Mouse (Mus musculus): ENCODE data around the gene Thtpa.
A peak's percentile ranks its signal among the peaks of the same experiment; 100 is the strongest.

Gene Thtpa

GRCm38 (mm10) chr14:55077481-55078365 lies 16.9 kb upstream of the Thtpa start:
- DNase-seq (ENCODE audit: low read depth): no peak

GRCm38 (mm10) chr14:55078366-55078989 lies 16.1 kb upstream of the Thtpa start:
- no peak for DNase-seq (ENCODE audit: low read depth)

GRCm38 (mm10) chr14:55079214-55079970 lies 15.2 kb upstream of the Thtpa start:
- DNase-seq (ENCODE audit: low read depth): peak; percentile 74

GRCm38 (mm10) chr14:55081105-55081504 lies 13.5 kb upstream of the Thtpa start:
- DNase-seq (ENCODE audit: low read depth): no peak

- DNase-seq (ENCODE audit: low read depth): peak; percentile 15
Measured at GRCm38 (mm10) chr14:55083481-55083880, 11.1 kb upstream of the Thtpa start.

- no peak for DNase-seq (ENCODE audit: low read depth)
Measured at GRCm38 (mm10) chr14:55085324-55086008, 9.1 kb upstream of the Thtpa start.

GRCm38 (mm10) chr14:55086009-55086514 lies 8.5 kb upstream of the Thtpa start:
- DNase-seq (ENCODE audit: low read depth): no peak

- DNase-seq (ENCODE audit: low read depth): no peak
Measured at GRCm38 (mm10) chr14:55089199-55089947, 5.2 kb upstream of the Thtpa start.

GRCm38 (mm10) chr14:55091209-55091865 lies 3.2 kb upstream of the Thtpa start:
- no peak for DNase-seq (ENCODE audit: low read depth)

GRCm38 (mm10) chr14:55092011-55092577 lies 2.5 kb upstream of the Thtpa start, which contains the start of gene Zfhx2:
Gene Zfhx2 (minus strand): TSS chr14:55092324.
- DNase-seq (ENCODE audit: low read depth): peak; percentile 73

- no peak for DNase-seq (ENCODE audit: low read depth)
Measured at GRCm38 (mm10) chr14:55093927-55094326, 657 bp upstream of the Thtpa start.

- DNase-seq (ENCODE audit: low read depth): no peak
Measured at GRCm38 (mm10) chr14:55095263-55095662, 679 bp downstream of the Thtpa start.

- no peak for DNase-seq (ENCODE audit: low read depth)
Measured at GRCm38 (mm10) chr14:55095671-55096070, 1.1 kb downstream of the Thtpa start.

- no peak for DNase-seq (ENCODE audit: low read depth)
Measured at GRCm38 (mm10) chr14:55096573-55097087, 2.0 kb downstream of the Thtpa start.

- DNase-seq (ENCODE audit: low read depth): no peak
Measured at GRCm38 (mm10) chr14:55097646-55098045, 3.1 kb downstream of the Thtpa start.

- peak; percentile 51 for DNase-seq (ENCODE audit: low read depth)
Measured at GRCm38 (mm10) chr14:55098067-55098466, 3.5 kb downstream of the Thtpa start.

GRCm38 (mm10) chr14:55101592-55101991 lies 7.0 kb downstream of the Thtpa start:
- peak; percentile 71 for DNase-seq (ENCODE audit: low read depth)

GRCm38 (mm10) chr14:55102253-55102785 lies 7.7 kb downstream of the Thtpa start:
- DNase-seq (ENCODE audit: low read depth): no peak

- DNase-seq (ENCODE audit: low read depth): no peak
Measured at GRCm38 (mm10) chr14:55104365-55104764, 9.8 kb downstream of the Thtpa start.

- DNase-seq (ENCODE audit: low read depth): no peak
Measured at GRCm38 (mm10) chr14:55105386-55105785, 10.8 kb downstream of the Thtpa start.

Measured in NIH3T3 (cell line).